26 mouse cellular contexts compared by ENCODE assay signal in genomic region chr16:18639382-18639929, GRCm38 (mm10). TPM values are rescaled to one million over a fixed set of nuclear protein-coding genes. Genes with fewer than 3 reads are reported as not detected.
"Had no signal": no experiment of that assay in that cellular context is flagged by ENCODE, and none has a peak within 500 bp of the region (broad histone marks: within the 10 kb centered on the region; RNA-seq: fewer than 3 reads in every experiment).

No protein-coding gene starts in this region.

- H3K9me3 ChIP-seq: heart, embryonic 10.5 days; heart, embryonic 12.5 days; hindbrain, embryonic 10.5 days; hindbrain, embryonic 12.5 days; limb, embryonic 15.5 days; liver, embryonic 12.5 days had no signal

- ATAC-seq: hindbrain, embryonic 16.5 days; inflammation-experienced regulatory T-cells, adult 6 months; liver, embryonic 12.5 days had no signal

- H3K27me3 ChIP-seq: heart, embryonic 12.5 days; hindbrain, embryonic 12.5 days; limb, embryonic 13.5 days; limb, embryonic 15.5 days had no signal

- H3K4me2 ChIP-seq: heart, embryonic 12.5 days; hindbrain, embryonic 12.5 days; hindbrain, embryonic 14.5 days; limb, embryonic 13.5 days; limb, embryonic 15.5 days; liver, embryonic 12.5 days had no signal

- H3K4me3 ChIP-seq: gastrocnemius, adult 2 months; heart, embryonic 10.5 days; heart, embryonic 12.5 days; hindbrain, embryonic 10.5 days; hindbrain, embryonic 12.5 days; layer of hippocampus, adult 2 months; left cerebral cortex, adult 2 months; limb, embryonic 13.5 days; limb, embryonic 15.5 days; liver, embryonic 12.5 days had no signal

- H3K36me3 ChIP-seq: heart, embryonic 10.5 days; heart, embryonic 12.5 days; hindbrain, embryonic 10.5 days; hindbrain, embryonic 12.5 days; limb, embryonic 13.5 days; limb, embryonic 15.5 days; liver, embryonic 12.5 days had no signal

- H3K9ac ChIP-seq: heart, embryonic 12.5 days; hindbrain, embryonic 12.5 days; hindbrain, embryonic 14.5 days; limb, embryonic 13.5 days; limb, embryonic 15.5 days; liver, embryonic 12.5 days; liver, embryonic 14.5 days had no signal

- DNase-seq: gastrocnemius, adult 2 months; gastrocnemius, postnatal 10 days; gastrocnemius, postnatal 25 days; heart, postnatal 10 days; heart, postnatal 4 days; kidney, adult 18-20 months; kidney, adult 8-10 months; kidney, postnatal 10 days; kidney, postnatal 25 days; kidney, postnatal 4 days; left cerebral cortex, postnatal 4 days had no signal

- H3K27ac ChIP-seq: gastrocnemius, adult 2 months; heart, embryonic 10.5 days; hindbrain, embryonic 10.5 days; hindbrain, embryonic 12.5 days; hindbrain, embryonic 14.5 days; layer of hippocampus, adult 2 months; left cerebral cortex, adult 2 months; limb, embryonic 13.5 days; limb, embryonic 15.5 days; liver, embryonic 12.5 days; liver, embryonic 14.5 days had no signal

- H3K4me1 ChIP-seq: heart, embryonic 10.5 days; heart, embryonic 12.5 days; hindbrain, embryonic 12.5 days; limb, embryonic 13.5 days; liver, embryonic 12.5 days had no signal

RNA-seq across cellular contexts. Expression of gene Gm49601, which starts 13.2 kb away (rescaled TPM):
- total RNA-seq: liver, adult 2 months had no signal
- polyA plus RNA-seq: inflammation-experienced regulatory T-cells, adult 6 months; liver, adult 2 months had no signal

RNA-seq across cellular contexts. Expression of gene Gp1bb, which starts 17.3 kb away (rescaled TPM):
- total RNA-seq: gastrocnemius, adult 2 months; gastrocnemius, postnatal 10 days; granulocyte monocyte progenitor cell, adult 5-6 weeks; liver, adult 2 months had no signal
- polyA plus RNA-seq: inflammation-experienced regulatory T-cells, adult 6 months; liver, adult 2 months had no signal

RNA-seq across cellular contexts. Expression of gene Tbx1, which starts 49.0 kb away (rescaled TPM):
- total RNA-seq: granulocyte monocyte progenitor cell, adult 5-6 weeks; liver, adult 2 months had no signal
- polyA plus RNA-seq: inflammation-experienced regulatory T-cells, adult 6 months; liver, embryonic 12.5 days had no signal
